Mouse (Mus musculus) forebrain, embryonic 10.5 days (tissue): ENCODE data around the gene Paqr3. TPM values are rescaled to one million over a fixed set of nuclear protein-coding genes. Genes with fewer than 3 reads are reported as not detected.

Experiments
- DNase-seq: peaks from one replicate; pipeline ENCODE4 v3.0.0-alpha.2; 2017; ENCODE audit warnings: low spot score; ENCODE audit errors: extremely low spot score
- H3K27ac ChIP-seq: fragments of 300-500 bp; sonication (generic); 2 replicates; pipeline ENCODE4 v1.5.1; 2016; ENCODE audit warnings: mild to moderate bottlenecking
- H3K27me3 ChIP-seq: fragments of 300-500 bp; sonication (generic); 2 replicates; pipeline ENCODE4 v1.6.1; 2016; ENCODE audit warnings: mild to moderate bottlenecking; ENCODE audit not compliant: poor library complexity, severe bottlenecking
- H3K36me3 ChIP-seq: fragments of 300-500 bp; sonication (generic); replicated peaks from 2 replicates; pipeline ENCODE4 v1.6.1; 2016; ENCODE audit warnings: mild to moderate bottlenecking, moderate library complexity
- H3K4me1 ChIP-seq: fragments of 300-500 bp; sonication (generic); 2 replicates; pipeline ENCODE4 v1.6.1; 2016
- H3K4me3 ChIP-seq: fragments of 300-500 bp; sonication (generic); 2 replicates; pipeline ENCODE4 v1.5.1; 2016; ENCODE audit warnings: mild to moderate bottlenecking, moderate library complexity
- H3K9me3 ChIP-seq: fragments of 300-500 bp; sonication (generic); 2 replicates; pipeline ENCODE4 v1.6.1; 2016; ENCODE audit warnings: mild to moderate bottlenecking, moderate library complexity
- WGBS: fragments of 180-500 bp; shearing (Covaris S2); methylation state at CpG from one replicate; pipeline ENCODE4 v1.1.7; 2016; 5-methylcytosine and 5-hydroxymethylcytosine counted together
- polyA plus RNA-seq: library from polyadenylated mRNA; unstranded; fragments of >200 nt; fragmentation: Nextera tagmentation; extraction: Ambion mirVana; gene quantifications from 2 replicates; pipeline ENCODE4 v1.2.1, GENCODE M21; 2016

The Paqr3 gene
- polyA plus RNA-seq, 1 experiment from 2014 or later: 7.0 TPM

DNA sequence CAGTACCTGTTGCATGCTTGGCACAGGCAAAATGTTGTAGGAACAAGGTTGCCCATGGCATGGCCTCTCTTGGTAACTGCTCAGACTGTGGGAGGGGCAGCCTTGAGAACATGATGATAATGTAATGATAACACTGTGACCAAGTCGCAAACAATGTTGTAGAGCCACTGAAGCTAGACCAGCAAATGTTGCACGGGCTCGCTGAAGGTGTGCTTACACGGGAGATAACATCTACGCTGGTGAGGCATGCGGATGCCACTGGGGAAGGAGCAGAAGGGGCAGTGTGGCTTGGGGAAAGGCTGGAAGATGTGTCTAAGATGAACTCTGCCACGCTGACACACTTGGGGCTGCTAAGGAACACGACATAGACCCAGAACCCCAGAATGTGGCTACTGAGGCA is 11.4 kb downstream of the Paqr3 start:
- Histone ChIP-seq H3K9me3 (no peaks in the 10 kb centered on the region), H3K36me3 (peaks cover 51% of the 10 kb centered on the region), H3K27me3 (no peaks in the 10 kb centered on the region), H3K4me3 (no peak overlapping the region), H3K4me1 (peaks cover 5% of the 10 kb centered on the region), H3K27ac (no peak overlapping the region)
- no peak for DNase-seq
- 92% methylated on average over 8 of the region's 8 CpGs for WGBS

DNA sequence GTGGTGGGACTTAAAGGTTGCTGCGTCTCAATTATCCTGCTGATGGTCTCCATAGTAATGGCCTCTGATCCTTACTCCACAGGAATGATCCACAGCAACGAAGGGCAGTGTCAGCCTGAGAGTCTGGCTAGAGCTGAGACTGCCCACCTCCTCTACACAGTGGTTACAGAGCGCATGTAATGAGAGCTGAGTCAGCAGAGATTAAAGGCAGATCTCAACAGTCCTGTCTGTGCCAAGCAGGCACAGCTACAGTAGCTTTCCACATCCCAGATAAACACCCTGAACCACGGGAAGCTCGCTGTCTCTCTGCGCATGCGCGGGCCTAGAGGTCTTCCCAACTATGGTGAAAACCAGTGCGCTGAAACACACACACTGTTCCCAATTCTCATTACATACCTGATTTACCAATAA is 13.8 kb downstream of the Paqr3 start:
- H3K27me3 ChIP-seq: no peaks in the 10 kb centered on the region
- peaks cover 5% of the 10 kb centered on the region for H3K4me1 ChIP-seq
- no peak overlapping the region for H3K27ac ChIP-seq
- no peak for DNase-seq
- no peak overlapping the region for H3K4me3 ChIP-seq
- no peaks in the 10 kb centered on the region for H3K9me3 ChIP-seq
- 78% methylated on average over 9 of the region's 9 CpGs for WGBS
- H3K36me3 ChIP-seq: peaks cover 49% of the 10 kb centered on the region

DNA sequence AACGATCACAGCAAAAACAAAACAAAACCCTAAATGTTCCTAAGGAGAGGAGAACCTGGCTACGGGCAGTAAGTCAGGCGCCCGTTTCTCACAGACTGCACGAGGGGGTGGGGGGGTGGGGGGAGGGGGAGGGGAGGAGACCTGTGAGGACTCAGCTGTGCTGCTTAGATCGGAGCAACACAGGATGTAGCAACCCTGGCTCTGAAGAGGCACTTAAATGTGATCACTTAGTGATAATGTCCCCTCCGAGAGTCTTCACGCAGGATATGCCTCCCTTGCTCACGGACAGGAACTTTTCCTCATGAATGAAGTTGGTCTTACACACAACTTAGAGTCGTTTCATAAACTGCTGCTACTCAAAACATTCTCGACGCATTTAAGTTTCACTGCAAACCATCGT is 16.1 kb downstream of the Paqr3 start:
- no peak overlapping the region for H3K4me3 ChIP-seq
- 71% methylated on average over 13 of the region's 13 CpGs for WGBS

DNA sequence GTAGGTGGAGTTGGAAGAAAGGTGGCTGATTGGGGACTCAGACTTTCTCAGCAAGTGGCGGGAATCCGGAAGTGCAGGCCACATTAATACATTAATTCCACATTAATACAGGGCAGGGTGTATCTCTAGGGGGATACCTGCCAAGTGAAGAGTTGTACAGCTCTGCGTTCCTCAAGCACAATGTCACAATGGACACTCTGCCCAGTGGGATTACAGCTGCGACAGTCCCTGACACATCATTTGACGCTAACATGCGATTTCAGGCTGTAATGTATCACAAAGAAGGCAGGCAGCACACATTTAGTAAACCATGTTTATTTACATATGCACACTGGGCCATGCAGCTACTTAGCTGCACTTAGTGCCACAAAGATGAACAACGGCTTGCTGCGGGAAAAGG is 18.4 kb downstream of the Paqr3 start:
- 95% methylated on average over 8 of the region's 8 CpGs for WGBS
- Histone ChIP-seq H3K4me3 (no peak overlapping the region), H3K36me3 (peaks cover 34% of the 10 kb centered on the region), H3K27ac (no peak overlapping the region), H3K27me3 (no peaks in the 10 kb centered on the region), H3K4me1 (peaks cover 10% of the 10 kb centered on the region), H3K9me3 (no peaks in the 10 kb centered on the region)
- DNase-seq: no peak

More for the DNA sequence above, 16.1 kb downstream of the Paqr3 start:
- DNase-seq: no peak
- Histone ChIP-seq H3K27me3 (no peaks in the 10 kb centered on the region), H3K9me3 (no peaks in the 10 kb centered on the region), H3K4me1 (peaks cover 5% of the 10 kb centered on the region), H3K27ac (no peak overlapping the region), H3K36me3 (peaks cover 32% of the 10 kb centered on the region)

DNA sequence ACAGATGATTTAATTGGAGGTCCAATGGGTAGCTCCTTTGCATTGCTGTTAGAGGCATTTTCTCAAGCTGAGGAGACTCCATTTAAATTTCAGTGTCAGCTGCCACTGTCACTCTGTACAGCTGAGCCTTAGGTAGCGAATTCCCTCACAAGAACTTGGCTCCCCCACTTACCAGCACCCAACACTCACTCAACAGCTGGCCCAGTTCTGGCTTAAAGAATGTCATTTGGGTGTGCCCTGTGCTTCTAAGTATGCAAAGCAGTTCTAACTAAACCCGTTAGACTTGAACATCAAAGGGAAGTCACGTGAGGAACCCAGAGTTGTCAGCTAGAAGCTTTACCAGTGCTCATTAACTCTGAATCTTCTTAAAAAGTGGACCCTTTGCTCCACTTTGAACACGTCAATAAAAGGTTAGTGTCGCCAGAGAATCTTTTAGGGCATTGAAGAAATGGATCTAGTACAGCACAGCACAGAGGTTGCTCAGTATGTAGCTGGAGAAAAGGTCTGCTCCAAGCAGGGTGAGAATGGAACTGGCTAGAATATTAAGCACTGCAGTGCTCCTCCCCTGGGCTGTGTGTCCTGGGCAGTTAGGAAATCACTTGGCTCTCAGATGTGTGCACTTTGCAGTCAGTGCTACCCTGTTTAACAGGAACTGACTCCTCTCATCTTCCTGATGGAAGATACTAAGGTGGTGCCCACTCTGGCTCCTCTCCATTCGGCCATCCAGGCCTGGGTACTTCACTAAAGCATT is 21.2 kb downstream of the Paqr3 start:
- DNase-seq: no peak
- peaks cover 39% of the 10 kb centered on the region for H3K36me3 ChIP-seq
- H3K27me3 ChIP-seq: no peaks in the 10 kb centered on the region
- H3K4me3 ChIP-seq: no peak overlapping the region
- 77% methylated on average over 6 of the region's 6 CpGs for WGBS
- no peaks in the 10 kb centered on the region for H3K9me3 ChIP-seq
- H3K27ac ChIP-seq: no peak overlapping the region
- 0 out of 2 replicates have a peak, but pooled peaks cover 5% of the 10 kb centered on the region for H3K4me1 ChIP-seq

DNA sequence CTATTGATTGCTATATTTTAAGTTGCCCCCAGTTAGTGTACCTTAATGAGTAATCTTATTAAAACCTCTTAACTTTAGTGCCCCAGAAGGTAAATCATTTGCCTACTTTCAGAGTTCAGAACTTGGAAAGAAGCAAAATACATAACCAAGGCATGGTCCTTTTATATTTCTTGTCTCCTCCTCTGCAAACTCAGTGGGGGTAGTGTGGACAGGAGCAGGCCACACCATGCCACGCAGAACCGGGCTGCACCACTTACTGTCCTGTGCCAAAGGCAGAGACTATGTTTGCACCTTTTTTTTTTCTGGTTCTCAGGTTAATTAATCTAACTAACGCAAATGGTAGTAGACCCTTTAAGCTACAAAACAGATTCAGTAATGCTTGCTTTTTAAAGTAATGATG is 22.0 kb downstream of the Paqr3 start:
- WGBS: 92% methylated on average over 3 of the region's 3 CpGs
- Histone ChIP-seq H3K27ac (no peak overlapping the region), H3K4me3 (no peak overlapping the region), H3K27me3 (no peaks in the 10 kb centered on the region), H3K9me3 (no peaks in the 10 kb centered on the region), H3K36me3 (peaks cover 41% of the 10 kb centered on the region), H3K4me1 (0 out of 2 replicates have a peak, but pooled peaks cover 5% of the 10 kb centered on the region)
- no peak for DNase-seq

DNA sequence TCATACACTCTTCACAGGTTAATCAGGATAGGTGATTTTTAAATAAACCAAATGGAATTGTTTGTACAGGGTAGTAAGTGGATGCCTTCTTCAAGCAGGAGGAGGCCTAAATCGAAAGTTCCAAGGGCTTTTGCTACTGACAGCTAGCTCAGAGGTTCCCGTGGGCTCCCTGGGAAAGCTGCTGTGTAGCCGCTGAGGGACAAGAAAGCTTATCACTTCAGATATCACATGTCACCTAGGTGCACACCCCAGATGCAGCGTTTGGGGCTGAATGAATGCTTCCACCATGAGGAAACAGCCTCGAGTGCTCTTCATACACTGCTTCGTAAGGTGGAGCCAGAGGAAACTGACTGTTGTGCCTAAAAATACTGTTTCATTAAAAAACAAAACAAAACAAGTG is 23.2 kb downstream of the Paqr3 start:
- Histone ChIP-seq H3K27me3 (no peaks in the 10 kb centered on the region), H3K4me1 (0 out of 2 replicates have a peak, but pooled peaks cover 5% of the 10 kb centered on the region), H3K9me3 (no peaks in the 10 kb centered on the region), H3K36me3 (peaks cover 46% of the 10 kb centered on the region), H3K4me3 (no peak overlapping the region), H3K27ac (no peak overlapping the region)
- no peak for DNase-seq
- WGBS: 90% methylated on average over 6 of the region's 6 CpGs

DNA sequence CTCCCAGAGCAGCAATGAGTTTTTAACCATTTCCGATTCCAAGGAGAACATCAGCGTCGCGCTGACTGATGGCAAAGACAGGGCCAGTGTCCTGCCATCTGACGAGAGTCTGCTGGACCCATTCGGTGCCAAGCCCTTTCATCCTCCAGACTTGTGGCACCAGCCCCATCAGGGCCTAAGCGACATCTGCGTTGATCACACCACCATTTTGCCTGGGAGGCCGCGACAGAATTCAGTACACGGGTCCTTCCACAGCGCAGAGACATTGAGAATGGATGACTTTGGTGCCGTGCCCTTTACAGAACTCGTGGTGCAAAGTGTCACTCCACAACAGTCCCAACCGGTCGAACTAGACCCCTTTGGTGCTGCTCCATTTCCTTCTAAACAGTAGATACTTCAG is 23.6 kb downstream of the Paqr3 start:
- no peak overlapping the region for H3K27ac ChIP-seq
- DNase-seq: no peak
- H3K4me1 ChIP-seq: 0 out of 2 replicates have a peak, but pooled peaks cover 5% of the 10 kb centered on the region
- peaks cover 51% of the 10 kb centered on the region for H3K36me3 ChIP-seq
- 95% methylated on average over 16 of the region's 16 CpGs for WGBS
- no peak overlapping the region for H3K4me3 ChIP-seq
- H3K9me3 ChIP-seq: no peaks in the 10 kb centered on the region
- H3K27me3 ChIP-seq: no peaks in the 10 kb centered on the region

DNA sequence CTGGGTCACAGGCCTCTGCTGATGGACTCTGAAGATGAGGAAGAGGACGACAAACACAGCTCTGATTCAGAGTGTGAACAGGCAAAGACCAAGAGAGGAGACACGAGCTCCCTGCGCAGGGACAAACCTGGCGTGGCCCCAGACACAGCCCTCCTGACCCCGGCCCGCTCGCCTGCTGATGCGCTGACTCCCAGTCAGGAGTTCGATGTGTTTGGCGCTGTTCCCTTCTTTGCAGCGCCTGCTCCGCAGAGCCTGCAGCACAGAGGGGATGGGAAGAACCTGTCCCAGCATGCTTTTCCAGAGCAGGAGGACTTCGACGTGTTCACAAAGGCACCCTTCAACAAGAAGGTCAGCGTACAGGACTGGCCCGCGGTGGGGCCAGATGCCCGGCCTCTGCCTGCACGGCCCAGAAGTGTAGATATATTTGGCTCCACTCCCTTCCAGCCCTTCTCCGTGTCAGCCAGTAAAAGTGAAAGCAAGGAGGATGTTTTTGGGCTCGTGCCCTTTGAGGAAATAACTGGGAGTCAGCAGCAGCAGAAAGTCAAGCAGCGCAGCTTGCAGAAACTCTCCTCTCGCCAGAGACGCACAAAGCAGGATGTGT is 24.3 kb downstream of the Paqr3 start:
- Histone ChIP-seq H3K4me3 (no peak overlapping the region), H3K9me3 (no peaks in the 10 kb centered on the region), H3K27me3 (no peaks in the 10 kb centered on the region), H3K36me3 (peaks cover 51% of the 10 kb centered on the region), H3K4me1 (0 out of 2 replicates have a peak, but pooled peaks cover 5% of the 10 kb centered on the region), H3K27ac (no peak overlapping the region)
- 92% methylated on average over 24 of the region's 24 CpGs for WGBS
- DNase-seq: no peak

DNA sequence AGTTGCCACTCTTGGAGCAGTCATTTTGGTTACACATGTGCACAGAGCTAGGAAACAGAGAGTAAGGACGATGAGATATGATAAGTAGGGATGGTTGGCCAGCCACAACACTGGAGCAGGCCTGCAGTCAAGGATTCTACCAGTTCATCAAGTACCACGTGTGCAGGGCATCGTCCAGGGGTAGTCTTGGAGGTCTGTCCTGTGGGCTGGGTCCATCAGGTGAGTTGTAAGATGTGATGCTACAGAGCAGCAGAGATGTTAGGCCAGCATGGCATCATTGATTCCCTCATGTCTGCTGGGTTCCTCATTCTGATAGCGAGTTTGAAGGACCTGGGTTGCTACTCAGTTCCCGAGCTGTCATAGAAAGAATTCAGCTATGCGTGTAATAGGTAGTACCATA is 26.3 kb downstream of the Paqr3 start:
- DNase-seq: no peak
- Histone ChIP-seq H3K9me3 (no peaks in the 10 kb centered on the region), H3K27ac (no peak overlapping the region), H3K4me3 (no peak overlapping the region), H3K4me1 (0 out of 2 replicates have a peak, but pooled peaks cover 3% of the 10 kb centered on the region), H3K27me3 (no peaks in the 10 kb centered on the region), H3K36me3 (peaks cover 47% of the 10 kb centered on the region)
- WGBS: 95% methylated on average over 6 of the region's 6 CpGs

DNA sequence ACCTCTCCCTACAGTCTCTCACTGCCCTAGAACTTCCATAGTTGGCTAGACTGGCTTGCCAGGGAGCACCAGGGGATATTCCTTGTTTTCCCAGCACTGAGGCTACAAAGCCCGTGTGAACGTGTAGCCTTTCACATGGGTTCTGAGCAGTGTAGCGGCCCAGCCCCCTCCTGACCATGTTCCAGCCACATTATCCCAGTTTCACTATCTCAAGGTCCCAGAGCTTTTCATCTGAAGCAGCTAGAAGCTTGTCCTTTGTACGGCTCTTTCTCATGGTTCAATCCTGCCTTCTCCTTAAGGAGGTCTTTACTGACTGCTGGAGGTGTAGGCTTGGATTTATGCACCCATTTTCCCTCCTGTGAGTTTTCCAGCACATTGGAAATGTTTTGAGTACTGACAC is 26.9 kb downstream of the Paqr3 start:
- Histone ChIP-seq H3K9me3 (no peaks in the 10 kb centered on the region), H3K4me3 (no peak overlapping the region), H3K27ac (no peak overlapping the region), H3K4me1 (peaks cover 4% of the 10 kb centered on the region), H3K36me3 (peaks cover 43% of the 10 kb centered on the region), H3K27me3 (no peaks in the 10 kb centered on the region)
- DNase-seq: no peak
- 95% methylated on average over 4 of the region's 4 CpGs for WGBS

DNA sequence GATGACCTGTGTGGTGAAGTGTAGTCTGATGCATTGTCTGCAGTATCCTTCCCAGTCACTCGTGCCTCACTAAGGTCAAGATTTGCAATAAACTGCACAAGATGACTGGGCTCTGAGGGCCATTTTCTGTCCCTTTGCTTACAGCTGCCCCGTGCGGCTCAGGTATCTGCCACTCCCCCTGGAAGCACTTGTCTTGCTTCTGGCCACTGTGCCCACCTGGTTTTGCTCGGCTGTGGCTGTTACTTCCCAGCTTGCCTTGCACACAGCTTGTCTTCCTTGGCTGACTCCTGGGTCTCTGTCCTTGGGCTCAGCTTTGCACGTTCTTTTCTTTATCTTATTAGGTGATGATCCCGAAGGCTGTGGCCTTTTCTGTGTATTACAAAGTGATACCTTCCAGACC is 27.7 kb downstream of the Paqr3 start:
- H3K27me3 ChIP-seq: no peaks in the 10 kb centered on the region
- H3K4me3 ChIP-seq: no peak overlapping the region
- no peak for DNase-seq
- H3K4me1 ChIP-seq: peaks cover 9% of the 10 kb centered on the region
- no peaks in the 10 kb centered on the region for H3K9me3 ChIP-seq
- H3K36me3 ChIP-seq: peaks cover 43% of the 10 kb centered on the region
- 91% methylated on average over 6 of the region's 6 CpGs for WGBS
- no peak overlapping the region for H3K27ac ChIP-seq

DNA sequence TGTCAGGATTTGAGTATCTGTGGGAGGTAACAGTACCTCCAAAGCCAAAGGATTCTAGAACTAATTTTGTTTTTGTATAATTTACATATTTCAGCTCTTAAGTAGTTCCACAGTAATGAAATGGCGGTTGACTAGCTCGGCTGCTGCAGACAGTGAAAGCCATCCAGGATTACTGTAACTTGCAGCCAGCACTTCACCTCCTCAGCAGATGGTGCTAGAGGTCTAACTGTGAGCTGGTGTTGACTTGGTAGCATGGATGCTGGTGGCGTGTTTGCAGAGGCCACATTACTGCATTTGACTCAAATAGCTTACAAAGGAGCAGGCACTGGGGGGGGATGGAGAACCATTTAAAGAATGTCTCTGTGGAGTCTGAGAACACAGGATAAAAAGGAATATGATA is 29.9 kb downstream of the Paqr3 start:
- Histone ChIP-seq H3K36me3 (peaks cover 23% of the 10 kb centered on the region), H3K4me1 (peaks cover 16% of the 10 kb centered on the region), H3K27ac (no peak overlapping the region), H3K4me3 (no peak overlapping the region), H3K9me3 (no peaks in the 10 kb centered on the region), H3K27me3 (no peaks in the 10 kb centered on the region)
- 80% methylated on average over 3 of the region's 3 CpGs for WGBS
- no peak for DNase-seq
